Mouse (Mus musculus): ENCODE data around the gene 9930021J03Rik. TPM values are rescaled to one million over a fixed set of nuclear protein-coding genes. Genes with fewer than 3 reads are reported as not detected.

Gene 9930021J03Rik
- total RNA-seq, 2 experiments from 2014 or later, result 9.7 to 11.0 TPM

GRCm38 (mm10) chr19:29810022-29810421, 4.2 kb upstream of the 9930021J03Rik start:
- no peak for DNase-seq

GRCm38 (mm10) chr19:29805101-29805916, 480 bp downstream of the 9930021J03Rik start:
- peak; percentile 66 for DNase-seq

- no peak for DNase-seq
Observed at GRCm38 (mm10) chr19:29803946-29804345, 1.8 kb downstream of the 9930021J03Rik start.

GRCm38 (mm10) chr19:29797371-29797770, 8.4 kb downstream of the 9930021J03Rik start:
- no peak for DNase-seq

GRCm38 (mm10) chr19:29787997-29788396, 17.8 kb downstream of the 9930021J03Rik start:
- no peak for DNase-seq

- no peak for DNase-seq
Observed at GRCm38 (mm10) chr19:29782914-29783313, 22.9 kb downstream of the 9930021J03Rik start.

GRCm38 (mm10) chr19:29753939-29754338, 51.9 kb downstream of the 9930021J03Rik start:
- DNase-seq, result no peak

GRCm38 (mm10) chr19:29750994-29751393, 54.8 kb downstream of the 9930021J03Rik start:
- no peak for DNase-seq

- no peak for DNase-seq
Observed at GRCm38 (mm10) chr19:29743531-29743930, 62.3 kb downstream of the 9930021J03Rik start.

GRCm38 (mm10) chr19:29740661-29741060, 65.1 kb downstream of the 9930021J03Rik start:
- no peak for DNase-seq

GRCm38 (mm10) chr19:29739608-29740007, 66.2 kb downstream of the 9930021J03Rik start:
- DNase-seq, result no peak

- no peak for DNase-seq
Observed at GRCm38 (mm10) chr19:29735421-29735820, 70.4 kb downstream of the 9930021J03Rik start.

GRCm38 (mm10) chr19:29718476-29718875, 87.3 kb downstream of the 9930021J03Rik start:
- no peak for DNase-seq

- no peak for DNase-seq
Observed at GRCm38 (mm10) chr19:29717854-29718253, 87.9 kb downstream of the 9930021J03Rik start.

GRCm38 (mm10) chr19:29713451-29713850, 92.3 kb downstream of the 9930021J03Rik start:
- DNase-seq, result no peak

- no peak for DNase-seq
Observed at GRCm38 (mm10) chr19:29709461-29709860, 96.3 kb downstream of the 9930021J03Rik start.

GRCm38 (mm10) chr19:29708461-29708860, 97.3 kb downstream of the 9930021J03Rik start:
- DNase-seq, result no peak

- DNase-seq, result no peak
Observed at GRCm38 (mm10) chr19:29708003-29708402, 97.8 kb downstream of the 9930021J03Rik start.

GRCm38 (mm10) chr19:29707314-29707898, 98.4 kb downstream of the 9930021J03Rik start:
- no peak for DNase-seq

- DNase-seq, result no peak
Observed at GRCm38 (mm10) chr19:29704436-29704835, 101.4 kb downstream of the 9930021J03Rik start.

- no peak for DNase-seq
Observed at GRCm38 (mm10) chr19:29701707-29702106, 104.1 kb downstream of the 9930021J03Rik start.

- DNase-seq, result no peak
Observed at GRCm38 (mm10) chr19:29697245-29697874, 108.4 kb downstream of the 9930021J03Rik start, which contains the start of gene Mlana. Mlana (plus strand) TSS chr19:29697824.

- no peak for DNase-seq
Observed at GRCm38 (mm10) chr19:29696840-29697239, 108.9 kb downstream of the 9930021J03Rik start.

All from gastrocnemius, postnatal 25 days (tissue).